Mouse (Mus musculus): Measurements from ENCODE around the gene Mtmr11. TPM values are rescaled to one million over a fixed set of nuclear protein-coding genes. Genes with fewer than 3 reads are reported as not detected.
A peak's percentile ranks its signal among the peaks of the same experiment; 100 is the strongest.

Gene Mtmr11
- polyA plus RNA-seq, 1 experiment from 2014 or later: 27.1 TPM

- no peaks in the 10 kb centered on the region for H3K9me3 ChIP-seq (replicated peaks; ENCODE audit: low read length)
- H3K4me1 ChIP-seq (replicated peaks; ENCODE audit: insufficient read depth, low read length): 0 out of 2 replicates have a peak, but pooled peaks cover 13% of the 10 kb centered on the region
- H3K4me3 ChIP-seq (replicated peaks; ENCODE audit: low read depth, low read length): no peak overlapping the region
- 50% methylated on average over 4 of the region's 4 CpGs for WGBS
- DNase-seq (ENCODE audit: low spot score) (peak; percentile 8), ATAC-seq (replicated peaks; ENCODE audit: low FRiP score, low read depth) (peak; percentile 37; the same call in 1 of the 2 replicates)
- no peak for TF ChIP-seq CTCF (IDR thresholded peaks at IDR 0.05; ENCODE audit: low read depth)
- peak overlapping the region; percentile 95 for H3K4me2 ChIP-seq (ENCODE audit: low read length)
- no peaks in the 10 kb centered on the region for H3K27me3 ChIP-seq (ENCODE audit: insufficient read depth, low read length)
- H3K36me3 ChIP-seq (ENCODE audit: insufficient read depth, low read length): peaks cover 12% of the 10 kb centered on the region; the same call in 1 of the 2 replicates
- peak overlapping the region; percentile 93 for H3K27ac ChIP-seq
- 0 out of 2 replicates have a peak overlapping the region, but pooled peaks have one; percentile 20 for H3K9ac ChIP-seq (ENCODE audit: low read depth, low read length)
Observed at GRCm38 (mm10) chr3:96159820-96160219, 2.0 kb upstream of the Mtmr11 start.

GRCm38 (mm10) chr3:96160222-96160802 is 1.5 kb upstream of the Mtmr11 start:
- H3K4me1 ChIP-seq (replicated peaks; ENCODE audit: insufficient read depth, low read length): 0 out of 2 replicates have a peak, but pooled peaks cover 13% of the 10 kb centered on the region
- WGBS: 37% methylated on average over 4 of the region's 4 CpGs
- no peaks in the 10 kb centered on the region for H3K27me3 ChIP-seq (ENCODE audit: insufficient read depth, low read length)
- H3K27ac ChIP-seq: peak overlapping the region; percentile 93
- no peaks in the 10 kb centered on the region for H3K9me3 ChIP-seq (replicated peaks; ENCODE audit: low read length)
- 0 out of 2 replicates have a peak overlapping the region, but pooled peaks have one; percentile 20 for H3K9ac ChIP-seq (ENCODE audit: low read depth, low read length)
- H3K36me3 ChIP-seq (ENCODE audit: insufficient read depth, low read length): peaks cover 13% of the 10 kb centered on the region; the same call in 1 of the 2 replicates
- TF ChIP-seq CTCF (IDR thresholded peaks at IDR 0.05; ENCODE audit: low read depth): no peak
- peak; percentile 71 for ATAC-seq (replicated peaks; ENCODE audit: low FRiP score, low read depth)
- H3K4me2 ChIP-seq (ENCODE audit: low read length): peak overlapping the region; percentile 95
- H3K4me3 ChIP-seq (replicated peaks; ENCODE audit: low read depth, low read length): no peak overlapping the region
- DNase-seq (ENCODE audit: low spot score): peak; percentile 59

GRCm38 (mm10) chr3:96160803-96161516 is 844 bp upstream of the Mtmr11 start:
- Histone ChIP-seq H3K9ac (ENCODE audit: low read depth, low read length) (peak overlapping the region; percentile 72), H3K9me3 (replicated peaks; ENCODE audit: low read length) (no peaks in the 10 kb centered on the region), H3K4me3 (replicated peaks; ENCODE audit: low read depth, low read length) (peak overlapping the region; percentile 61), H3K4me1 (replicated peaks; ENCODE audit: insufficient read depth, low read length) (0 out of 2 replicates have a peak, but pooled peaks cover 13% of the 10 kb centered on the region), H3K27ac (peak overlapping the region; percentile 93), H3K4me2 (ENCODE audit: low read length) (peak overlapping the region; percentile 95), H3K27me3 (ENCODE audit: insufficient read depth, low read length) (no peaks in the 10 kb centered on the region), H3K36me3 (ENCODE audit: insufficient read depth, low read length) (peaks cover 6% of the 10 kb centered on the region; the same call in 1 of the 2 replicates)
- DNase-seq (ENCODE audit: low spot score) (peak; percentile 86), ATAC-seq (replicated peaks; ENCODE audit: low FRiP score, low read depth) (peak; percentile 76)
- WGBS: 0% methylated on average over 12 of the region's 12 CpGs
- no peak for TF ChIP-seq CTCF (IDR thresholded peaks at IDR 0.05; ENCODE audit: low read depth)

GRCm38 (mm10) chr3:96163040-96163439 is 1.2 kb downstream of the Mtmr11 start:
- WGBS: 88% methylated on average over 6 of the region's 6 CpGs
- Histone ChIP-seq H3K4me1 (replicated peaks; ENCODE audit: insufficient read depth, low read length) (0 out of 2 replicates have a peak, but pooled peaks cover 13% of the 10 kb centered on the region), H3K9me3 (replicated peaks; ENCODE audit: low read length) (no peaks in the 10 kb centered on the region), H3K27ac (peak overlapping the region; percentile 93; the same call in 1 of the 2 replicates), H3K4me2 (ENCODE audit: low read length) (peak overlapping the region; percentile 95), H3K36me3 (ENCODE audit: insufficient read depth, low read length) (0 out of 2 replicates have a peak, but pooled peaks cover 6% of the 10 kb centered on the region), H3K9ac (ENCODE audit: low read depth, low read length) (peak overlapping the region; percentile 72; the same call in 1 of the 2 replicates), H3K27me3 (ENCODE audit: insufficient read depth, low read length) (no peaks in the 10 kb centered on the region), H3K4me3 (replicated peaks; ENCODE audit: low read depth, low read length) (peak overlapping the region; percentile 61)
- TF ChIP-seq CTCF (IDR thresholded peaks at IDR 0.05; ENCODE audit: low read depth): no peak
- no peak for DNase-seq (ENCODE audit: low spot score)
- no peak for ATAC-seq (replicated peaks; ENCODE audit: low FRiP score, low read depth)

GRCm38 (mm10) chr3:96168466-96169158 is 6.8 kb downstream of the Mtmr11 start:
- H3K9ac ChIP-seq (ENCODE audit: low read depth, low read length): no peak overlapping the region
- no peak overlapping the region for H3K4me3 ChIP-seq (replicated peaks; ENCODE audit: low read depth, low read length)
- H3K9me3 ChIP-seq (replicated peaks; ENCODE audit: low read length): no peaks in the 10 kb centered on the region
- TF ChIP-seq CTCF (IDR thresholded peaks at IDR 0.05; ENCODE audit: low read depth): no peak
- 0 out of 2 replicates have a peak, but pooled peaks cover 6% of the 10 kb centered on the region for H3K36me3 ChIP-seq (ENCODE audit: insufficient read depth, low read length)
- peaks cover 16% of the 10 kb centered on the region; the same call in 1 of the 2 replicates for H3K4me1 ChIP-seq (replicated peaks; ENCODE audit: insufficient read depth, low read length)
- H3K27ac ChIP-seq: no peak overlapping the region
- 71% methylated on average over 12 of the region's 12 CpGs for WGBS
- H3K27me3 ChIP-seq (ENCODE audit: insufficient read depth, low read length): no peaks in the 10 kb centered on the region
- H3K4me2 ChIP-seq (ENCODE audit: low read length): no peak overlapping the region
- DNase-seq (ENCODE audit: low spot score) (no peak), ATAC-seq (replicated peaks; ENCODE audit: low FRiP score, low read depth) (no peak)

- Histone ChIP-seq H3K9ac (ENCODE audit: low read depth, low read length) (no peak overlapping the region), H3K36me3 (ENCODE audit: insufficient read depth, low read length) (peaks cover 9% of the 10 kb centered on the region; the same call in 1 of the 2 replicates), H3K4me1 (replicated peaks; ENCODE audit: insufficient read depth, low read length) (peaks cover 20% of the 10 kb centered on the region), H3K9me3 (replicated peaks; ENCODE audit: low read length) (no peaks in the 10 kb centered on the region), H3K27me3 (ENCODE audit: insufficient read depth, low read length) (no peaks in the 10 kb centered on the region), H3K4me2 (ENCODE audit: low read length) (no peak overlapping the region), H3K4me3 (replicated peaks; ENCODE audit: low read depth, low read length) (no peak overlapping the region), H3K27ac (0 out of 2 replicates have a peak overlapping the region, but pooled peaks have one; percentile 99)
- TF ChIP-seq CTCF (IDR thresholded peaks at IDR 0.05; ENCODE audit: low read depth): no peak
- WGBS: 91% methylated on average over 4 of the region's 4 CpGs
- no peak for DNase-seq (ENCODE audit: low spot score)
- ATAC-seq (replicated peaks; ENCODE audit: low FRiP score, low read depth): no peak
Observed at GRCm38 (mm10) chr3:96170276-96170675, 8.5 kb downstream of the Mtmr11 start.
